Mouse (Mus musculus): ENCODE measurements around the gene Rpgrip1. TPM values are rescaled to one million over a fixed set of nuclear protein-coding genes. Genes with fewer than 3 reads are reported as not detected.

Gene Rpgrip1
- polyA plus RNA-seq, 1 experiment from 2014 or later: 39.5 TPM

GRCm38 (mm10) chr14:52198141-52198540 lies 87.6 kb downstream of the Rpgrip1 start:
- no peaks in the 10 kb centered on the region for H3K27me3 ChIP-seq (ENCODE audit: control insufficient read depth, insufficient read depth, low read length)
- 19% methylated on average over 3 of the region's 3 CpGs for WGBS
- H3K36me3 ChIP-seq (ENCODE audit: control insufficient read depth, insufficient read depth, low read length): peaks cover 51% of the 10 kb centered on the region
- no peak for DNase-seq
- H3K9ac ChIP-seq (replicated peaks; ENCODE audit: low read length): peak overlapping the region; percentile 95; the same call in 1 of the 2 replicates
- peaks cover 18% of the 10 kb centered on the region for H3K4me1 ChIP-seq (ENCODE audit: control insufficient read depth, insufficient read depth, low read length)
- no peaks in the 10 kb centered on the region for H3K9me3 ChIP-seq (ENCODE audit: control insufficient read depth, low read length)
- ATAC-seq (ENCODE audit: low FRiP score, low TSS enrichment): no peak
- H3K4me2 ChIP-seq (ENCODE audit: low read length): peak overlapping the region; percentile 84
- no peak overlapping the region for H3K27ac ChIP-seq (replicated peaks; ENCODE audit: low read depth, low read length)
- H3K4me3 ChIP-seq (replicated peaks; ENCODE audit: low read depth, low read length): peak overlapping the region; percentile 92

DNA sequence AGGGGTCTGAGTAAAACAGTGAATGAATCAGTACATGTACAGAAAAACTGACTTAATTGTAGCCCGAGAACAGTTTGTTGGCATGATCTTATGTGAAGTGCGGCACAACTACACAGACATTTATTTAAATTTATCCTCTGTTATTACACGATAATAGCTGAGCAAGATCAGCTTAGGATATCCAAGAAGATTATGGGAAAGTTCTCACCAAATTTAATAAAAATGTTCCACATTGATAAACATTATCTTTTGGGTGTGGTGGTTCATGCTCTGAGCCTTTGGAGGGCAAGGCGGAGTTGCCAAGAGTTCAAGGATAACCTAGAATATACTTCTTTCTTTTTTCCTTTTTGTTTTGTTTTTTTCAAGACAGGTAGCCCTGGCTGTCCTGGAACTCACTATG lies 88.9 kb downstream of the Rpgrip1 start:
- Histone ChIP-seq H3K27me3 (ENCODE audit: control insufficient read depth, insufficient read depth, low read length) (no peaks in the 10 kb centered on the region), H3K4me2 (ENCODE audit: low read length) (no peak overlapping the region), H3K9me3 (ENCODE audit: control insufficient read depth, low read length) (no peaks in the 10 kb centered on the region), H3K27ac (replicated peaks; ENCODE audit: low read depth, low read length) (no peak overlapping the region), H3K4me3 (replicated peaks; ENCODE audit: low read depth, low read length) (no peak overlapping the region), H3K4me1 (ENCODE audit: control insufficient read depth, insufficient read depth, low read length) (peaks cover 18% of the 10 kb centered on the region), H3K9ac (replicated peaks; ENCODE audit: low read length) (no peak overlapping the region), H3K36me3 (ENCODE audit: control insufficient read depth, insufficient read depth, low read length) (peaks cover 62% of the 10 kb centered on the region)
- WGBS: 95% methylated on average over 4 of the region's 4 CpGs
- ATAC-seq (ENCODE audit: low FRiP score, low TSS enrichment) (no peak), DNase-seq (no peak)

Other genes with a start within 250 kb of the Rpgrip1 start
- 85.2 and 85.6 TPM in 2 replicates for gene Mettl17, start 225.9 kb upstream of the Rpgrip1 start, polyA plus RNA-seq (2014; fragmentation: Nextera tagmentation; extraction: Ambion mirVana)
- 1.1 and 1.8 TPM in 2 replicates for gene Slc39a2, start 217.8 kb upstream of the Rpgrip1 start, polyA plus RNA-seq (2014; fragmentation: Nextera tagmentation; extraction: Ambion mirVana)
- 98.7 and 128 TPM in 2 replicates for gene Ndrg2, start 196.5 kb upstream of the Rpgrip1 start, polyA plus RNA-seq (2014; fragmentation: Nextera tagmentation; extraction: Ambion mirVana)
- not detected in 2 replicates for gene Tppp2, start 192.3 kb upstream of the Rpgrip1 start, polyA plus RNA-seq (2014; fragmentation: Nextera tagmentation; extraction: Ambion mirVana)
- not detected in 2 replicates for gene Rnase13, start 187.9 kb upstream of the Rpgrip1 start, polyA plus RNA-seq (2014; fragmentation: Nextera tagmentation; extraction: Ambion mirVana)
- 72.8 and 75.8 TPM in 2 replicates for gene Arhgef40, start 126.0 kb upstream of the Rpgrip1 start, polyA plus RNA-seq (2014; fragmentation: Nextera tagmentation; extraction: Ambion mirVana)
- gene Tmem253, start 95.0 kb upstream of the Rpgrip1 start, polyA plus RNA-seq (2014; fragmentation: Nextera tagmentation; extraction: Ambion mirVana): 0.37 and 0.39 TPM in 2 replicates
- gene Zfp219, start 90.0 kb upstream of the Rpgrip1 start, polyA plus RNA-seq (2014; fragmentation: Nextera tagmentation; extraction: Ambion mirVana): 41.6 and 46.9 TPM in 2 replicates
- not detected in 2 replicates for gene Olfr221, start 68.2 kb upstream of the Rpgrip1 start, polyA plus RNA-seq (2014; fragmentation: Nextera tagmentation; extraction: Ambion mirVana)
- 473 and 549 TPM in 2 replicates for gene Hnrnpc, start 6.7 kb upstream of the Rpgrip1 start, polyA plus RNA-seq (2014; fragmentation: Nextera tagmentation; extraction: Ambion mirVana)
- 58.7 and 74.9 TPM in 2 replicates for gene Supt16, start 86.7 kb downstream of the Rpgrip1 start, polyA plus RNA-seq (2014; fragmentation: Nextera tagmentation; extraction: Ambion mirVana)
- 47.5 and 53.4 TPM in 2 replicates for gene Chd8, start 147.1 kb downstream of the Rpgrip1 start, polyA plus RNA-seq (2014; fragmentation: Nextera tagmentation; extraction: Ambion mirVana)
- gene Tox4, start 168.4 kb downstream of the Rpgrip1 start, polyA plus RNA-seq (2014; fragmentation: Nextera tagmentation; extraction: Ambion mirVana): 52.6 and 56.1 TPM in 2 replicates
- gene Rab2b, start 168.8 kb downstream of the Rpgrip1 start, polyA plus RNA-seq (2014; fragmentation: Nextera tagmentation; extraction: Ambion mirVana): 60.4 and 65.7 TPM in 2 replicates
- 39.8 and 42.8 TPM in 2 replicates for gene Mettl3, start 194.4 kb downstream of the Rpgrip1 start, polyA plus RNA-seq (2014; fragmentation: Nextera tagmentation; extraction: Ambion mirVana)
- 40.1 and 55.6 TPM in 2 replicates for gene Sall2, start 218.1 kb downstream of the Rpgrip1 start, polyA plus RNA-seq (2014; fragmentation: Nextera tagmentation; extraction: Ambion mirVana)
- not detected in 2 replicates for gene Olfr1513, start 245.7 kb downstream of the Rpgrip1 start, polyA plus RNA-seq (2014; fragmentation: Nextera tagmentation; extraction: Ambion mirVana)